Comparison of ENCODE assay signal across 8 mouse cellular contexts in the genomic region with DNA sequence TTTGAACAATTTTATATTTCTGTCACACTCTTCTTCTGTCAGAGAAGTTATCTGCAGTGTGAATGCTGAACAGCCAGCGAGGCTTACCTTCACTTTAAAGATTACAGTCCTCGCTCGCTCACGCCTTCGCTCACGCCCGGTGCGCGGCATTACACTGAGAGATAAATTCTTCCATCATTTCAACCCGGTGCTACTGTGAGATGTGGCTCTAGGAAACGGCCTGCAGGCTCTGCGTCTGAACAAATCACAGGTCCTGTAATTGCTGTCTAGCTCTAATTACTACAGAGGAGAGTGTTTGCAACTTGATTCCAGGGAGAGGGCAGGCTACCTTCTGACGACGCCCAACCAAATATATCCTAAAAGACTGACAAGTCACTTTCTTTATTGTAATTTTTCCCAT.
DNase-seq lines count a peak whose midpoint lies in the region; ATAC-seq lines count a peak whose summit lies in the region.

No protein-coding gene starts in this region.

- peak overlapping the region; percentile 56; the same call in 1 of the 2 replicates for H3K9ac ChIP-seq in heart, embryonic 12.5 days
- H3K9ac ChIP-seq in embryonic facial prominence, embryonic 11.5 days (replicated peaks; ENCODE audit: low read length), result peak overlapping the region; percentile 34; the same call in 1 of the 2 replicates
- H3K9ac ChIP-seq in hindbrain, embryonic 16.5 days (ENCODE audit: low read depth, low read length), result peak overlapping the region; percentile 49
- no peak overlapping the region; the same call in 1 of the 2 replicates for H3K9ac ChIP-seq in neural tube, embryonic 14.5 days (replicated peaks; ENCODE audit: low read depth, low read length)

- H3K4me2 ChIP-seq in heart, embryonic 12.5 days, result peak overlapping the region; percentile 72
- H3K4me2 ChIP-seq in embryonic facial prominence, embryonic 11.5 days (ENCODE audit: low read depth, low read length), result peak overlapping the region; percentile 65
- peak overlapping the region; percentile 71 for H3K4me2 ChIP-seq in hindbrain, embryonic 16.5 days (ENCODE audit: low read length)
- peak overlapping the region; percentile 40 for H3K4me2 ChIP-seq in neural tube, embryonic 14.5 days (ENCODE audit: low read depth, low read length)

- H3K4me1 ChIP-seq in heart, embryonic 12.5 days (replicated peaks), result peaks cover 5% of the 10 kb centered on the region; the same call in 1 of the 2 replicates
- no peaks in the 10 kb centered on the region for H3K4me1 ChIP-seq in embryonic facial prominence, embryonic 11.5 days (ENCODE audit: control insufficient read depth, insufficient read depth, low read length)
- H3K4me1 ChIP-seq in hindbrain, embryonic 16.5 days (ENCODE audit: control insufficient read depth, insufficient read depth, low read depth, low read length), result peaks cover 9% of the 10 kb centered on the region
- H3K4me1 ChIP-seq in neural tube, embryonic 14.5 days (ENCODE audit: control insufficient read depth, insufficient read depth, low read length), result peaks cover 9% of the 10 kb centered on the region; the same call in 1 of the 2 replicates

- no peak overlapping the region for H3K27ac ChIP-seq in heart, embryonic 12.5 days (ENCODE audit: poor library complexity, severe bottlenecking)
- no peak overlapping the region for H3K27ac ChIP-seq in embryonic facial prominence, embryonic 11.5 days (replicated peaks; ENCODE audit: low read depth, low read length)
- H3K27ac ChIP-seq in hindbrain, embryonic 16.5 days (ENCODE audit: low read depth, low read length), result no peak overlapping the region
- H3K27ac ChIP-seq in neural tube, embryonic 14.5 days (ENCODE audit: low read depth, low read length), result no peak overlapping the region

- no peaks in the 10 kb centered on the region for H3K27me3 ChIP-seq in heart, embryonic 12.5 days (replicated peaks)
- H3K27me3 ChIP-seq in embryonic facial prominence, embryonic 11.5 days (ENCODE audit: control insufficient read depth, insufficient read depth, low read length), result no peaks in the 10 kb centered on the region
- H3K27me3 ChIP-seq in hindbrain, embryonic 16.5 days (replicated peaks; ENCODE audit: control insufficient read depth, insufficient read depth, low read length), result no peaks in the 10 kb centered on the region
- no peaks in the 10 kb centered on the region for H3K27me3 ChIP-seq in neural tube, embryonic 14.5 days (ENCODE audit: control insufficient read depth, insufficient read depth, low read length)

- intact Hi-C loops in heart, postnatal 36 days (cut with DNase I), result no loop called here

- H3K4me3 ChIP-seq in heart, embryonic 12.5 days, result peak overlapping the region; percentile 48
- peak overlapping the region; percentile 31 for H3K4me3 ChIP-seq in embryonic facial prominence, embryonic 11.5 days (ENCODE audit: low read depth, low read length)
- peak overlapping the region; percentile 41 for H3K4me3 ChIP-seq in hindbrain, embryonic 16.5 days (ENCODE audit: low read length)
- peak overlapping the region; percentile 11 for H3K4me3 ChIP-seq in neural tube, embryonic 14.5 days (ENCODE audit: low read depth, low read length)

- ATAC-seq in heart, embryonic 12.5 days (ENCODE audit: insufficient number of reproducible peaks, low FRiP score), result no peak
- 0 out of 2 replicates have a peak, but pooled peaks have one; percentile 42 for ATAC-seq in embryonic facial prominence, embryonic 11.5 days (replicated peaks; ENCODE audit: insufficient number of reproducible peaks, low FRiP score, low TSS enrichment, low read depth)
- ATAC-seq in hindbrain, embryonic 16.5 days, result peak; percentile 55
- peak; percentile 62; the same call in 1 of the 2 replicates for ATAC-seq in neural tube, embryonic 14.5 days (ENCODE audit: low read depth)

- H3K36me3 ChIP-seq in heart, embryonic 12.5 days, result no peaks in the 10 kb centered on the region
- H3K36me3 ChIP-seq in embryonic facial prominence, embryonic 11.5 days (replicated peaks; ENCODE audit: control insufficient read depth, insufficient read depth, low read depth, low read length), result no peaks in the 10 kb centered on the region
- H3K36me3 ChIP-seq in hindbrain, embryonic 16.5 days (ENCODE audit: control insufficient read depth, insufficient read depth, low read length), result no peaks in the 10 kb centered on the region
- no peaks in the 10 kb centered on the region for H3K36me3 ChIP-seq in neural tube, embryonic 14.5 days (ENCODE audit: control insufficient read depth, insufficient read depth, low read length)

- no peak for DNase-seq in heart, postnatal 36 days
- peak; percentile 55 for DNase-seq in embryonic facial prominence, embryonic 11.5 days (ENCODE audit: low spot score)
- DNase-seq in liver, result peak; percentile 75
- DNase-seq in urinary bladder, postnatal 4 days (ENCODE audit: low spot score in 2 of 2), result no peak
- no peak for DNase-seq in layer of hippocampus, adult 11-12 months (ENCODE audit: low spot score)

- WGBS in heart, embryonic 12.5 days, result under 1% methylated on average over 14 of the region's 14 CpGs
- 0% methylated on average over 14 of the region's 14 CpGs for WGBS in embryonic facial prominence, embryonic 11.5 days
- under 1% methylated on average over 14 of the region's 14 CpGs for WGBS in hindbrain, embryonic 16.5 days
- WGBS in neural tube, embryonic 14.5 days, result under 1% methylated on average over 14 of the region's 14 CpGs

- H3K9me3 ChIP-seq in heart, embryonic 12.5 days (replicated peaks), result no peaks in the 10 kb centered on the region
- no peaks in the 10 kb centered on the region for H3K9me3 ChIP-seq in embryonic facial prominence, embryonic 11.5 days (replicated peaks; ENCODE audit: control insufficient read depth, low read length)
- no peaks in the 10 kb centered on the region for H3K9me3 ChIP-seq in hindbrain, embryonic 16.5 days (ENCODE audit: control insufficient read depth, low read length)
- no peaks in the 10 kb centered on the region for H3K9me3 ChIP-seq in neural tube, embryonic 14.5 days (ENCODE audit: control insufficient read depth, low read length)

Comparison
In these comparisons a context has a peak if more than half of its experiments do, and no peak if none do; other contexts are left out.
1. DNase-seq: peak in embryonic facial prominence, embryonic 11.5 days (single experiment) and liver (single experiment); none in heart, postnatal 36 days (0 of 2), urinary bladder, postnatal 4 days (0 of 2) and layer of hippocampus, adult 11-12 months (single experiment).
2. Peak in every context shown above with its lines, with median percentiles within 50 percentile points of each other: H3K4me2 ChIP-seq and H3K4me3 ChIP-seq.